Mouse (Mus musculus): ENCODE results near the gene Psmd1. TPM values are rescaled to one million over a fixed set of nuclear protein-coding genes. Genes with fewer than 3 reads are reported as not detected.

The Psmd1 gene
- polyA plus RNA-seq, 1 experiment from 2014 or later: 142 TPM

DNA sequence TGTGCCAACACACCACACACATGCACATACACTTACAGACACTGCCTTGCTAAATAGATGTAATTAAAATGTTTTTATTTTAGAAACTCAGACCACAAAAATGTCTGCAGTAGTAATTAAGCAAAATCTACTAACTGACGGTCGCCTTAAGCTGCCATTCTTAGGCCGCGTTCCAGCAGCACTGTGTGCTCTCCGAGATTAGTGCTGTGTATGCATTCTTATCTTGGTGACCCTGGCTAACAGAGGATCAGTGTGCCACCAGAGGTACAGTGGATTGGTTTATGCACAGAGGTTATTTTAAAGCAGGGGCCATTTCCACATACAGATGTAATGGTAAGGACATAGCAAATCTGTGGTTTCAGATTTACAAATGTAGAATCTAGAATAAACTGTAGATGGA lies 96.9 kb downstream of the Psmd1 start:
- 56% methylated on average over 5 of the region's 5 CpGs for WGBS
- Histone ChIP-seq H3K36me3 (ENCODE audit: control insufficient read depth, insufficient read depth) (peaks cover 4% of the 10 kb centered on the region; the same call in 1 of the 2 replicates), H3K27me3 (ENCODE audit: control insufficient read depth, insufficient read depth, low read length) (no peaks in the 10 kb centered on the region), H3K27ac (ENCODE audit: low read length) (no peak overlapping the region), H3K9ac (ENCODE audit: low read length) (no peak overlapping the region), H3K9me3 (replicated peaks; ENCODE audit: control insufficient read depth, low read length) (no peaks in the 10 kb centered on the region), H3K4me2 (ENCODE audit: low read depth, low read length) (no peak overlapping the region), H3K4me1 (ENCODE audit: control insufficient read depth, insufficient read depth, low read length) (no peaks in the 10 kb centered on the region), H3K4me3 (ENCODE audit: low read length) (no peak overlapping the region)
- ATAC-seq (replicated peaks; ENCODE audit: extremely low read depth, insufficient read depth, low FRiP score): no peak

GRCm38 (mm10) chr1:86174602-86175001 lies 110.4 kb downstream of the Psmd1 start:
- no peaks in the 10 kb centered on the region for H3K27me3 ChIP-seq (ENCODE audit: control insufficient read depth, insufficient read depth, low read length)
- 89% methylated on average over 5 of the region's 5 CpGs for WGBS
- peaks cover 3% of the 10 kb centered on the region; the same call in 1 of the 2 replicates for H3K36me3 ChIP-seq (ENCODE audit: control insufficient read depth, insufficient read depth)
- no peaks in the 10 kb centered on the region for H3K4me1 ChIP-seq (ENCODE audit: control insufficient read depth, insufficient read depth, low read length)
- H3K9me3 ChIP-seq (replicated peaks; ENCODE audit: control insufficient read depth, low read length): no peaks in the 10 kb centered on the region
- H3K4me2 ChIP-seq (ENCODE audit: low read depth, low read length): no peak overlapping the region
- H3K9ac ChIP-seq (ENCODE audit: low read length): no peak overlapping the region
- no peak overlapping the region for H3K4me3 ChIP-seq (ENCODE audit: low read length)
- H3K27ac ChIP-seq (ENCODE audit: low read length): no peak overlapping the region
- no peak for ATAC-seq (replicated peaks; ENCODE audit: extremely low read depth, insufficient read depth, low FRiP score)

DNA sequence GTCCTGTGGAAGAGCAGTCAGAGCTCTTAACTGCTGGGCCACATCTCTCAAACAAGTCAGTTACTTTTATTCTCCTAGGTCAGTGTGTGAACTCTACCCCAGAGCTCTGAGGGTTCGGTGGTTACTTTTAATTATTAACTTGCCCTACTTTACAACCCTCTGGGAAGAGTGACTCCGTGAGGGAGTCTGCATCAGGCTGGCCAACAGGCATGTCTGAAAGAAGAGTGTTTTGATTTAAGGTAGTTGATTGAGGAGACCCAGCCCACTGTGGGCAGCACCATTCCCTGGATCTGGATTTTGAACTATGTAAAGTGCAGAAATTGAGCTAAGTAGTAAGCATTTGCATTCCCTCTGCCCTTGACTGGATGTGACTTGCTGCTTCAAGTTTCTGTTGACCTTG lies 111.9 kb downstream of the Psmd1 start:
- ATAC-seq (replicated peaks; ENCODE audit: extremely low read depth, insufficient read depth, low FRiP score): no peak
- 87% methylated on average over 2 of the region's 2 CpGs for WGBS
- H3K9ac ChIP-seq (ENCODE audit: low read length): no peak overlapping the region
- no peaks in the 10 kb centered on the region for H3K4me1 ChIP-seq (ENCODE audit: control insufficient read depth, insufficient read depth, low read length)
- no peak overlapping the region for H3K4me3 ChIP-seq (ENCODE audit: low read length)
- H3K4me2 ChIP-seq (ENCODE audit: low read depth, low read length): no peak overlapping the region
- no peaks in the 10 kb centered on the region for H3K9me3 ChIP-seq (replicated peaks; ENCODE audit: control insufficient read depth, low read length)
- H3K27ac ChIP-seq (ENCODE audit: low read length): no peak overlapping the region
- no peaks in the 10 kb centered on the region for H3K27me3 ChIP-seq (ENCODE audit: control insufficient read depth, insufficient read depth, low read length)
- peaks cover 3% of the 10 kb centered on the region; the same call in 1 of the 2 replicates for H3K36me3 ChIP-seq (ENCODE audit: control insufficient read depth, insufficient read depth)

GRCm38 (mm10) chr1:86178462-86179253 lies 114.5 kb downstream of the Psmd1 start:
- Histone ChIP-seq H3K4me3 (ENCODE audit: low read length) (no peak overlapping the region), H3K9me3 (replicated peaks; ENCODE audit: control insufficient read depth, low read length) (no peaks in the 10 kb centered on the region), H3K36me3 (ENCODE audit: control insufficient read depth, insufficient read depth) (peaks cover 3% of the 10 kb centered on the region; the same call in 1 of the 2 replicates), H3K27ac (ENCODE audit: low read length) (no peak overlapping the region), H3K27me3 (ENCODE audit: control insufficient read depth, insufficient read depth, low read length) (no peaks in the 10 kb centered on the region), H3K4me1 (ENCODE audit: control insufficient read depth, insufficient read depth, low read length) (no peaks in the 10 kb centered on the region), H3K9ac (ENCODE audit: low read length) (no peak overlapping the region), H3K4me2 (ENCODE audit: low read depth, low read length) (no peak overlapping the region)
- WGBS: 41% methylated on average over 7 of the region's 7 CpGs
- ATAC-seq (replicated peaks; ENCODE audit: extremely low read depth, insufficient read depth, low FRiP score): peak; percentile 55

DNA sequence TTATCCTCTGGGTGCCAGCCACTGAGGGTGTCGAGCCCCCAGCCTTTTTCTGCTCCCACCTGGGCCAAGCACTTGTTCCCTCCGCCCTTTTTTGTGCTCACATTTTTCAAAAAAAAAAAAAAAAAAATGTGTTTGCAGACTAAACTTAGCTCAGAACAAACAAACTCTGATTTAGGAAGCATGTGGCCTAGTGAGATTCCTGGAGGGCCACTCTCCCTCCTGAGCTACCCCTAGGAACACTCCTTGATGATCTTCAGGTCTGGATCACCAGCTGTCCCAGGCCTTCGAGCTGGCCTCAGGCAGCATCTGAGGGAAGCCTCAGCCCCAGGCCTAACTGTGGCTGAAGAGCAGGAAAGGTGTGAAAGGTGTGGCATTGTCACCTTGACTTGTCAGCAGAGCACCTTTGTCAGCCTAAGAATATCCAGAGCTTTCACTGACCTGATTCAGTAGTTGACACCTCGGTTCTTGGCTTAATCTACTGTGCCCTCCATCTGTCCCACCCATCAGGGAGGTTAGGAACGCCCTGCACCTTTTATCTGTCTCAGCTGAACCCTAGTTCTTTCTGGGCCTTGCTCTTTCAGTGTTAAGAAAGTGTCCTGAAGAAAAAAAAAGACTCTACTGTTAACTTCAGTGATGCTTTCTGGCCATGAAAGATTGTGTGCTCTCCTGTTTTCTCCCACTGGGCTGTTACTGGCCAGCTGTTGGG lies 118.0 kb downstream of the Psmd1 start:
- no peaks in the 10 kb centered on the region for H3K9me3 ChIP-seq (replicated peaks; ENCODE audit: control insufficient read depth, low read length)
- H3K4me1 ChIP-seq (ENCODE audit: control insufficient read depth, insufficient read depth, low read length): no peaks in the 10 kb centered on the region
- H3K4me2 ChIP-seq (ENCODE audit: low read depth, low read length): no peak overlapping the region
- H3K27ac ChIP-seq (ENCODE audit: low read length): no peak overlapping the region
- no peaks in the 10 kb centered on the region for H3K36me3 ChIP-seq (ENCODE audit: control insufficient read depth, insufficient read depth)
- whole genome bisulfite sequencing: 59% methylated on average over 5 of the region's 5 CpGs
- H3K4me3 ChIP-seq (ENCODE audit: low read length): no peak overlapping the region
- no peak overlapping the region for H3K9ac ChIP-seq (ENCODE audit: low read length)
- ATAC-seq (replicated peaks; ENCODE audit: extremely low read depth, insufficient read depth, low FRiP score): no peak
- H3K27me3 ChIP-seq (ENCODE audit: control insufficient read depth, insufficient read depth, low read length): no peaks in the 10 kb centered on the region

DNA sequence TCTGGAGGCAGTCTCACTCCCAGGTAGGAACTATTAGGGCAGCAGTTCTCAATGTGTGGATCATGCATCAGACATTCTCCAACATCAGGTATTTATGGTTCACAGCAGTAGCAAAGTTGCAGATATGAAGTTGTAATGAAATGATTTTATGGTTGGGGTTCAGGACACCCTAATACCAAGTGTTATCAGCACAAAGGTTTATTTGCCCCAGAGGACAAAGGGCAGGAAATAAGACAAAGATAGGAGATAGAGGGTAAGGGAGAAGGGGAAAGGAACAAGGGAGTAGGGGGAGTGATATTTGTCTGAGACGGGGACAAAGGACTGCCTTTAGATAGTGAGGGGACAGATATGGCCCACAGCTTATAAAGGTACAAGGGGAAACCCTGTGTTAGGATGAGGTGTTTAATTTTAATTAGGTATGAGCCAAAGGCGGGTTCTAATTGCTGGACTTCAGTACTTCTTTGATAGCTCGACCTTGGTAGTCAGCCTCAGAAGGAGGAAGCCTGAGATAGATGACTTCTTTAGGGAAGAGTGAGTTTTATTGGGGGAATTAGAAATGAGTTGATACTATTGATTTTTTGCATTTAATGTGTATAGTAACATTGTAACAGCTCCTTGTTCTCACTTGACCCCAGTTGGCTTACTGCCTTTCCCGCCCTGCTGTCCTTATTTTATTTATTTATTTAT lies 119.5 kb downstream of the Psmd1 start:
- Histone ChIP-seq H3K4me1 (ENCODE audit: control insufficient read depth, insufficient read depth, low read length) (no peaks in the 10 kb centered on the region), H3K4me3 (ENCODE audit: low read length) (no peak overlapping the region), H3K9ac (ENCODE audit: low read length) (no peak overlapping the region), H3K27me3 (ENCODE audit: control insufficient read depth, insufficient read depth, low read length) (no peaks in the 10 kb centered on the region), H3K27ac (ENCODE audit: low read length) (no peak overlapping the region), H3K36me3 (ENCODE audit: control insufficient read depth, insufficient read depth) (no peaks in the 10 kb centered on the region), H3K4me2 (ENCODE audit: low read depth, low read length) (no peak overlapping the region), H3K9me3 (replicated peaks; ENCODE audit: control insufficient read depth, low read length) (no peaks in the 10 kb centered on the region)
- WGBS: 82% methylated on average over 4 of the region's 4 CpGs
- ATAC-seq (replicated peaks; ENCODE audit: extremely low read depth, insufficient read depth, low FRiP score): no peak

DNA sequence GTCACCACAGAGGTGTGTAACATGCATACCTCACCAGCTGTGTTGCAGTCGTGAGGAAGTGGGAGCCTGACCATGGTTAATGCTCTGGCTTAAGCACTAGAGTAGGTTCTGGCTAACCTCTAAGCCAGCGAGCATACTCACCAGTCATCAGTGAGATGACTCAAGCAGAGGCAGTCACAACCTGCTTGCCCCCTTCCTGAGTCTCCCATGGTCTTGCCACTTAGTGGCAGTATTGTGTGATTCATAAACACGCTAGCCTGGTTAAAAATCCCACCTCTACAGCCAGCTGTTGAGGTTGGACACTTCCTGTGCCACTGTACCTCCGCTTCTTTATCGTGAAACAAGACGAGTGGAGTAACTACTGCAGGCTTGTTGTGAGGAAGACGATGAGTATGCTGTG lies 122.6 kb downstream of the Psmd1 start:
- H3K27ac ChIP-seq (ENCODE audit: low read length): no peak overlapping the region
- WGBS: 72% methylated on average over 7 of the region's 7 CpGs
- no peak overlapping the region for H3K9ac ChIP-seq (ENCODE audit: low read length)

DNA sequence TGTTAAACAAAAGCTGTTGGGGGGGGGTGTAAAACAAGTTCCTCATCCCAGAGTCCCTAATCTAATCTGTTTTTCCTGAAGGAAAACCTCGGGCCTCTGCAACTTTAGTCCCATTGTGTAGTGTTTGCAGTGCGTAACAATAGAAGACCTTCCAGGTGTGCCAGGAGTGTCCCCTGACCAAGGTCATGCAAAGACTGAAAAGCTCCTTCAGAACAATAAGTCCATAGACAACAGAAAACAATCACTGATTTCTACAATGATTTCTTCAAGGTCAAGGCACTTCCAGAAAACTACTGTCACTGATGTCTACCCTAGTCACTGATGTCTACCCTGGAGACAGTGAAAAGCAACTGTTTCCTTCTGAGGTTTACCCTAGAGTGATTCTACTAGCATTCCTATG lies 123.7 kb downstream of the Psmd1 start:
- 43% methylated on average over 2 of the region's 2 CpGs for WGBS
- Histone ChIP-seq H3K27ac (ENCODE audit: low read length) (no peak overlapping the region), H3K4me1 (ENCODE audit: control insufficient read depth, insufficient read depth, low read length) (no peaks in the 10 kb centered on the region), H3K4me2 (ENCODE audit: low read depth, low read length) (no peak overlapping the region), H3K27me3 (ENCODE audit: control insufficient read depth, insufficient read depth, low read length) (no peaks in the 10 kb centered on the region), H3K9ac (ENCODE audit: low read length) (no peak overlapping the region), H3K4me3 (ENCODE audit: low read length) (no peak overlapping the region), H3K9me3 (replicated peaks; ENCODE audit: control insufficient read depth, low read length) (no peaks in the 10 kb centered on the region), H3K36me3 (ENCODE audit: control insufficient read depth, insufficient read depth) (no peaks in the 10 kb centered on the region)
- ATAC-seq (replicated peaks; ENCODE audit: extremely low read depth, insufficient read depth, low FRiP score): no peak

More for the DNA sequence above, 122.6 kb downstream of the Psmd1 start:
- H3K4me3 ChIP-seq (ENCODE audit: low read length): no peak overlapping the region
- H3K4me2 ChIP-seq (ENCODE audit: low read depth, low read length): no peak overlapping the region
- no peaks in the 10 kb centered on the region for H3K4me1 ChIP-seq (ENCODE audit: control insufficient read depth, insufficient read depth, low read length)
- no peaks in the 10 kb centered on the region for H3K9me3 ChIP-seq (replicated peaks; ENCODE audit: control insufficient read depth, low read length)
- no peak for ATAC-seq (replicated peaks; ENCODE audit: extremely low read depth, insufficient read depth, low FRiP score)
- H3K36me3 ChIP-seq (ENCODE audit: control insufficient read depth, insufficient read depth): no peaks in the 10 kb centered on the region
- no peaks in the 10 kb centered on the region for H3K27me3 ChIP-seq (ENCODE audit: control insufficient read depth, insufficient read depth, low read length)

GRCm38 (mm10) chr1:86188271-86188670 lies 124.1 kb downstream of the Psmd1 start:
- no peak overlapping the region for H3K9ac ChIP-seq (ENCODE audit: low read length)
- no peak for ATAC-seq (replicated peaks; ENCODE audit: extremely low read depth, insufficient read depth, low FRiP score)
- WGBS: 90% methylated on average over 2 of the region's 2 CpGs
- H3K27ac ChIP-seq (ENCODE audit: low read length): no peak overlapping the region
- no peak overlapping the region for H3K4me3 ChIP-seq (ENCODE audit: low read length)
- H3K36me3 ChIP-seq (ENCODE audit: control insufficient read depth, insufficient read depth): no peaks in the 10 kb centered on the region
- H3K4me2 ChIP-seq (ENCODE audit: low read depth, low read length): no peak overlapping the region
- no peaks in the 10 kb centered on the region for H3K27me3 ChIP-seq (ENCODE audit: control insufficient read depth, insufficient read depth, low read length)
- no peaks in the 10 kb centered on the region for H3K4me1 ChIP-seq (ENCODE audit: control insufficient read depth, insufficient read depth, low read length)
- no peaks in the 10 kb centered on the region for H3K9me3 ChIP-seq (replicated peaks; ENCODE audit: control insufficient read depth, low read length)

Measured in heart, embryonic 16.5 days (tissue).